Mouse (Mus musculus) liver, embryonic 14.5 days (tissue): ENCODE results near the gene Sema4a.
"Not testable (repeated sequence)": the region's sequence is repeated elsewhere in the genome, so short reads cannot be mapped to it uniquely, and the experiment has no call there.

Source experiments
- CTCF ChIP-seq: IDR thresholded peaks from 2 replicates; pipeline ENCODE4 v1.5.1; 2016; ENCODE audit warnings: antibody characterized with exemption, low read depth, control low read depth
- EP300 ChIP-seq: IDR thresholded peaks from 2 replicates; pipeline ENCODE4 v1.6.1; 2016; ENCODE audit warnings: antibody characterized with exemption, low read depth

DNA sequence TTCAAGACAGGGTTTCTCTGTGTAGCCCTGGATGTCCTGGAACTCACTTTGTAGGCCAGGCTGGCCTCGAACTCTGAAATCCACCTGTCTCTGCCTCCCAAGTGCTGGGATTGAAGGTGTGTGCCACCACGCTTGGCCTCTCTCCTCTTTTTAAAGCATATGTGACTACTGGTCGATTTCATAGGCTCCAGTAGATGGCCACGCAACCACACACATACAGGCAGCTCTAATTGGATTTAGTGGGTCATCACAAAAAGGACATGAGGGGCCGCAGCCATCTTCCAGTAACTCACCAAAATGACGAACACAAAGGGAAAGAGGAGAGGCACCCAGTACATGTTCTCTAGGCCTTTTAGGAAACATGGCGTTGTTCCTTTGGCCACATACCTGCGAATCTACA, 32.3 kb downstream of the Sema4a start:
- TF ChIP-seq EP300, CTCF: not testable (repeated sequence)
